Mouse (Mus musculus): ENCODE data around the gene Dennd1b. TPM values are rescaled to one million over a fixed set of nuclear protein-coding genes. Genes with fewer than 3 reads are reported as not detected.
A peak's percentile ranks its signal among the peaks of the same experiment; 100 is the strongest.

The Dennd1b gene
- polyA plus RNA-seq, 1 experiment, result 6.1 TPM

GRCm38 (mm10) chr1:138962266-138963101 lies 751 bp upstream of the Dennd1b start:
- Histone ChIP-seq H3K36me3 (ENCODE audit: control insufficient read depth, insufficient read depth, low read length) (no peaks in the 10 kb centered on the region), H3K4me3 (ENCODE audit: insufficient read depth, low read depth, low read length) (peak overlapping the region; percentile 90), H3K27me3 (replicated peaks; ENCODE audit: control insufficient read depth, insufficient read depth, low read length) (no peaks in the 10 kb centered on the region), H3K4me1 (ENCODE audit: control insufficient read depth, insufficient read depth, low read length) (peaks cover 11% of the 10 kb centered on the region; the same call in 1 of the 2 replicates), H3K27ac (ENCODE audit: insufficient read depth, low read depth, low read length) (peak overlapping the region; percentile 52)
- WGBS, result 36% methylated on average over 9 of the region's 9 CpGs
- TF ChIP-seq CTCF (conservative IDR thresholded peaks at IDR 0.05; ENCODE audit: insufficient read depth, insufficient read length, low read depth, low read length), result no peak
- TF ChIP-seq POLR2A (IDR thresholded peaks at IDR 0.05; ENCODE audit: low read depth, low read length), result no peak
- no peak for DNase-seq

GRCm38 (mm10) chr1:138963868-138964458 lies 728 bp downstream of the Dennd1b start:
- H3K27ac ChIP-seq (ENCODE audit: insufficient read depth, low read depth, low read length), result peak overlapping the region; percentile 84
- 1% methylated on average over 49 of the region's 50 CpGs for WGBS
- peak overlapping the region; percentile 90 for H3K4me3 ChIP-seq (ENCODE audit: insufficient read depth, low read depth, low read length)
- H3K36me3 ChIP-seq (ENCODE audit: control insufficient read depth, insufficient read depth, low read length), result no peaks in the 10 kb centered on the region; the same call in 1 of the 2 replicates
- H3K4me1 ChIP-seq (ENCODE audit: control insufficient read depth, insufficient read depth, low read length), result peaks cover 12% of the 10 kb centered on the region; the same call in 1 of the 2 replicates
- H3K27me3 ChIP-seq (replicated peaks; ENCODE audit: control insufficient read depth, insufficient read depth, low read length), result no peaks in the 10 kb centered on the region
- TF ChIP-seq CTCF (conservative IDR thresholded peaks at IDR 0.05; ENCODE audit: insufficient read depth, insufficient read length, low read depth, low read length), result no peak
- no peak for TF ChIP-seq POLR2A (IDR thresholded peaks at IDR 0.05; ENCODE audit: low read depth, low read length)
- DNase-seq, result peak; percentile 50

GRCm38 (mm10) chr1:138965069-138965468 lies 1.8 kb downstream of the Dennd1b start:
- no peaks in the 10 kb centered on the region; the same call in 1 of the 2 replicates for H3K36me3 ChIP-seq (ENCODE audit: control insufficient read depth, insufficient read depth, low read length)
- H3K4me1 ChIP-seq (ENCODE audit: control insufficient read depth, insufficient read depth, low read length), result peaks cover 12% of the 10 kb centered on the region; the same call in 1 of the 2 replicates
- no peak for TF ChIP-seq POLR2A (IDR thresholded peaks at IDR 0.05; ENCODE audit: low read depth, low read length)
- TF ChIP-seq CTCF (conservative IDR thresholded peaks at IDR 0.05; ENCODE audit: insufficient read depth, insufficient read length, low read depth, low read length), result no peak
- H3K27ac ChIP-seq (ENCODE audit: insufficient read depth, low read depth, low read length), result no peak overlapping the region
- no peaks in the 10 kb centered on the region for H3K27me3 ChIP-seq (replicated peaks; ENCODE audit: control insufficient read depth, insufficient read depth, low read length)
- no peak overlapping the region for H3K4me3 ChIP-seq (ENCODE audit: insufficient read depth, low read depth, low read length)
- no peak for DNase-seq

- TF ChIP-seq POLR2A (IDR thresholded peaks at IDR 0.05; ENCODE audit: low read depth, low read length) (no peak), CTCF (conservative IDR thresholded peaks at IDR 0.05; ENCODE audit: insufficient read depth, insufficient read length, low read depth, low read length) (no peak)
- 85% methylated on average over 2 of the region's 2 CpGs for WGBS
- no peak overlapping the region for H3K4me3 ChIP-seq (ENCODE audit: insufficient read depth, low read depth, low read length)
- no peak overlapping the region for H3K27ac ChIP-seq (ENCODE audit: insufficient read depth, low read depth, low read length)
- peaks cover 12% of the 10 kb centered on the region; the same call in 1 of the 2 replicates for H3K4me1 ChIP-seq (ENCODE audit: control insufficient read depth, insufficient read depth, low read length)
- H3K36me3 ChIP-seq (ENCODE audit: control insufficient read depth, insufficient read depth, low read length), result no peaks in the 10 kb centered on the region; the same call in 1 of the 2 replicates
- no peaks in the 10 kb centered on the region for H3K27me3 ChIP-seq (replicated peaks; ENCODE audit: control insufficient read depth, insufficient read depth, low read length)
- DNase-seq, result no peak
These were observed 2.3 kb downstream of the Dennd1b start for GRCm38 (mm10) chr1:138965511-138965910.

- Histone ChIP-seq H3K4me3 (ENCODE audit: insufficient read depth, low read depth, low read length) (no peak overlapping the region), H3K27me3 (replicated peaks; ENCODE audit: control insufficient read depth, insufficient read depth, low read length) (no peaks in the 10 kb centered on the region), H3K4me1 (ENCODE audit: control insufficient read depth, insufficient read depth, low read length) (peaks cover 12% of the 10 kb centered on the region; the same call in 1 of the 2 replicates), H3K27ac (ENCODE audit: insufficient read depth, low read depth, low read length) (no peak overlapping the region), H3K36me3 (ENCODE audit: control insufficient read depth, insufficient read depth, low read length) (no peaks in the 10 kb centered on the region; the same call in 1 of the 2 replicates)
- TF ChIP-seq CTCF (conservative IDR thresholded peaks at IDR 0.05; ENCODE audit: insufficient read depth, insufficient read length, low read depth, low read length) (no peak), POLR2A (IDR thresholded peaks at IDR 0.05; ENCODE audit: low read depth, low read length) (no peak)
- 64% methylated on average over 7 of the region's 7 CpGs for WGBS
- DNase-seq, result no peak
These were observed 4.2 kb downstream of the Dennd1b start for GRCm38 (mm10) chr1:138967450-138967849.

GRCm38 (mm10) chr1:138970053-138970452 lies 6.8 kb downstream of the Dennd1b start:
- Histone ChIP-seq H3K4me3 (ENCODE audit: insufficient read depth, low read depth, low read length) (no peak overlapping the region), H3K36me3 (ENCODE audit: control insufficient read depth, insufficient read depth, low read length) (no peaks in the 10 kb centered on the region; the same call in 1 of the 2 replicates), H3K27me3 (replicated peaks; ENCODE audit: control insufficient read depth, insufficient read depth, low read length) (no peaks in the 10 kb centered on the region), H3K4me1 (ENCODE audit: control insufficient read depth, insufficient read depth, low read length) (peaks cover 8% of the 10 kb centered on the region; the same call in 1 of the 2 replicates), H3K27ac (ENCODE audit: insufficient read depth, low read depth, low read length) (no peak overlapping the region)
- WGBS, result 71% methylated on average over 4 of the region's 4 CpGs
- DNase-seq, result no peak
- TF ChIP-seq POLR2A (IDR thresholded peaks at IDR 0.05; ENCODE audit: low read depth, low read length) (no peak), CTCF (conservative IDR thresholded peaks at IDR 0.05; ENCODE audit: insufficient read depth, insufficient read length, low read depth, low read length) (no peak)
